Mouse (Mus musculus) thymus, adult 2 months (tissue): ENCODE results near the gene Olfr275.

Source experiments
- CTCF ChIP-seq: fragments of 200-500 bp; IDR thresholded peaks from 2 replicates; pipeline ENCODE4 v1.5.1; 2012; ENCODE audit warnings: mild to moderate bottlenecking, control low read depth, low read length, moderate library complexity, borderline replicate concordance; ENCODE audit not compliant: control insufficient read depth, poor library complexity, insufficient read depth; ENCODE audit errors: extremely low read depth
- POLR2A ChIP-seq: fragments of 200-500 bp; IDR thresholded peaks from 2 replicates; pipeline ENCODE4 v1.6.1; 2012; ENCODE audit warnings: mild to moderate bottlenecking, low read length, control low read depth, moderate library complexity; ENCODE audit not compliant: control insufficient read depth, poor library complexity, insufficient read depth; ENCODE audit errors: extremely low read depth

- TF ChIP-seq CTCF (no peak), POLR2A (no peak)
Observed at GRCm38 (mm10) chr4:52814304-52814703, at the start of gene Olfr275.
